Mouse (Mus musculus): ENCODE measurements around the gene Zfp112. TPM values are rescaled to one million over a fixed set of nuclear protein-coding genes. Genes with fewer than 3 reads are reported as not detected.
A peak's percentile ranks its signal among the peaks of the same experiment; 100 is the strongest.
"Not testable (repeated sequence)": the region's sequence is repeated elsewhere in the genome, so short reads cannot be mapped to it uniquely, and the experiment has no call there.

Gene Zfp112
- 2.6 TPM in 2 replicates for polyA plus RNA-seq (2012; rRNA removed)

- DNase-seq (ENCODE audit: low read depth), result peak; percentile 97
Observed at GRCm38 (mm10) chr7:24112156-24112856, at the start of gene Zfp112. Zfp112 (plus strand) TSS chr7:24112314.

- DNase-seq (ENCODE audit: low read depth), result not testable (repeated sequence)
Observed at GRCm38 (mm10) chr7:24074424-24074823, 37.7 kb upstream of the Zfp112 start.

GRCm38 (mm10) chr7:24081634-24082431 lies 30.3 kb upstream of the Zfp112 start, which contains the start of gene Zfp180:
Zfp180 (plus strand) TSS chr7:24081924.
- peak; percentile 90 for DNase-seq (ENCODE audit: low read depth)

- peak; percentile 14 for DNase-seq (ENCODE audit: low read depth)
Observed at GRCm38 (mm10) chr7:24082457-24083235, 29.5 kb upstream of the Zfp112 start.

- no peak for DNase-seq (ENCODE audit: low read depth)
Observed at GRCm38 (mm10) chr7:24086871-24087270, 25.2 kb upstream of the Zfp112 start.

- DNase-seq (ENCODE audit: low read depth), result no peak
Observed at GRCm38 (mm10) chr7:24087485-24088125, 24.5 kb upstream of the Zfp112 start.

GRCm38 (mm10) chr7:24104403-24104802 lies 7.7 kb upstream of the Zfp112 start:
- DNase-seq (ENCODE audit: low read depth), result no peak

- DNase-seq (ENCODE audit: low read depth), result no peak
Observed at GRCm38 (mm10) chr7:24105144-24105703, 6.9 kb upstream of the Zfp112 start.

GRCm38 (mm10) chr7:24110839-24111238 lies 1.3 kb upstream of the Zfp112 start:
- no peak for DNase-seq (ENCODE audit: low read depth)

- DNase-seq (ENCODE audit: low read depth), result no peak
Observed at GRCm38 (mm10) chr7:24111772-24112155, 350 bp upstream of the Zfp112 start.

- peak; percentile 23 for DNase-seq (ENCODE audit: low read depth)
Observed at GRCm38 (mm10) chr7:24113001-24113400, 887 bp downstream of the Zfp112 start.

- no peak for DNase-seq (ENCODE audit: low read depth)
Observed at GRCm38 (mm10) chr7:24116655-24117054, 4.5 kb downstream of the Zfp112 start.

GRCm38 (mm10) chr7:24133425-24133995 lies 21.4 kb downstream of the Zfp112 start:
- DNase-seq (ENCODE audit: low read depth), result no peak

GRCm38 (mm10) chr7:24133996-24134828 lies 22.1 kb downstream of the Zfp112 start, which contains the start of gene Zfp235:
Zfp235 (plus strand) TSS chr7:24134169.
- peak; percentile 56 for DNase-seq (ENCODE audit: low read depth)

- DNase-seq (ENCODE audit: low read depth), result no peak
Observed at GRCm38 (mm10) chr7:24142566-24142965, 30.5 kb downstream of the Zfp112 start.

GRCm38 (mm10) chr7:24153272-24153671 lies 41.2 kb downstream of the Zfp112 start:
- no peak for DNase-seq (ENCODE audit: low read depth)

GRCm38 (mm10) chr7:24172191-24172590 lies 60.1 kb downstream of the Zfp112 start:
- peak; percentile 81 for DNase-seq (ENCODE audit: low read depth)

- no peak for DNase-seq (ENCODE audit: low read depth)
Observed at GRCm38 (mm10) chr7:24174618-24175336, 62.7 kb downstream of the Zfp112 start, which contains the start of gene Zfp114. Zfp114 (plus strand) TSS chr7:24175060.

GRCm38 (mm10) chr7:24175337-24175711 lies 63.2 kb downstream of the Zfp112 start:
- DNase-seq (ENCODE audit: low read depth), result no peak

Measured in gonadal fat pad, adult 2 months (tissue).